Mouse (Mus musculus) spleen, postnatal 4 days (tissue): ENCODE results near the gene Gdi1.
"Not testable (repeated sequence)": the region's sequence is repeated elsewhere in the genome, so short reads cannot be mapped to it uniquely, and the experiment has no call there.

Experiments used
- DNase-seq, 2 experiments: peaks; one replicate each; pipeline ENCODE4 v3.0.0; 2022; ENCODE audit warnings: low spot score in 2 of 2

Gene Gdi1

DNA sequence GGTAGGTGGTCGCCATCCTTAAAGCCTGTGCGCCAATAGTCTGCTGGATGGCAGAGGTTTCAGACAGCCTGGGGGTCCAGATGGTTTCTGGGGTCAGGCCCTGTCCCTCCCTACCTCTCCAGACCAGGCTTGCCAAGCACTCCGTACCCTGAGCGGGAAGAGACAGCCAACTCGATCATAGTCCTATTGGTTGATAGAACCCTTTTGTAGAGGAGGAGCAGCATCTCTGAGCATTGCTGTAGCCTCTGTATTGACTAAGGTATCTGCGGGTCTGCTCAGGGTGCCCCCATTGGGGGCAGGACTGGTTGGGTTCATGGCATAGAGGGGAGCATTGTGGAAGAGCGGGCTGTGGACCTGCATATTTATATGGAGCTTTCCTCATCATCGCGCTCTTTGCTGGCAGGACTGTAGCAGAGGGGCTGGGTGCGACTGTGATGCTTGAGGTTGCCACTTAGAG is 24.4 kb downstream of the Gdi1 start:
- DNase-seq, result no peak

GRCm38 (mm10) chrX:74330166-74330930 is 25.6 kb downstream of the Gdi1 start:
- DNase-seq, result no peak

DNA sequence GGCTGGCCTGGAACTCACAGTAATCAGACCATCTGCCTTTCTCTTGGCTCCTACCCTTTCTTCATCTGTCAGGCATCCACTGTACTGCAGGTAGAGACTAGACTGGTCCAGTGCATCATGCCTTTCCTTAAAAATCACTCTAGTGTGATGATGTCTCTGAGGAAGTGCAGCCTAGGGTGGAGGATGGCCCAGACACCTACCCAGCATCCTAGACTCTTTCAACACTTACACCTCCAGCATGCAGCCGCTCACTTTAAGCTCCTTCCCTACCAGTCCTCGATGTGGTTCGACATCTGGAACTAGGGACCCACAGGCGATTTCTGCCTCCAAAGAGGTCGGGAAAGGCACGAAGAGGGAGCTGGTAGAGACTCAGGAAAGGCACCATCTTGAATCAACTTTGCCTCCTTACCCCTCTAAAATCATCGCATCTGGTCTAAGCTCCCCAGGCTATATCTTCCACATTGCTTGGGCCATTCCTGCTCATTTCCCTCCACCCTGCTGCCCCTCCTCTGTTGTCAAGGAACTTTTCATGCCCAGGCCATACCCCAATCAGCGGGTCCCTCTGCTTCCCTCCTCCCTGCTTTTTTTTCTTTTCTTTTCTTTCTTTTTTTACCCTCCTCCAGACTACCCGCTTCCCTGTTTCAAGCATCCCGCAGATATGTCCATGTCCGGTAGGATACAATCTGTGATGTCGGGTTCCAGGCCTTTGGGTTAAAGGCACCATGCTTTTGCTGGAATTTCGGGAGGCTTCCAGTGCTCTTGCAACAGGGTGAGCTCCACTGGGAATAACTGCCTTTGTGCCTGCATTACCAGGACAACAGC is 48.1 kb downstream of the Gdi1 start:
- DNase-seq, result no peak

DNA sequence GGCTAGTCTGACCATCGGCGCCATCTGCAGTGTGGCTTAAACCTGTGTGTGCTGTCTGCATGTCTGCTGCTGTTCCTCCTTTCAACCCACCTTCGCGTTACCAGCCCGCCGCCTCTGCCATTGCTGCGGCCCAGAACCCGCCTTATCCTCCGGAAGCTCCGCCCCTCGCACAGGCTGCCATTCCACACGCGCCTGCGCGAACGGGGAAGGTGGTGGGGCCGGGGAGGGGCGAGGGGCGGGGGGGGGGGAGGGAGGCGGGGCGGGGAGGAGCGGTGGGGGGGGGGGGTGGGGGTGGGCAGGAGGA is 48.6 kb downstream of the Gdi1 start, which contains the start of gene Lage3:
TSS of gene Lage3 (minus strand) at position 152 of the 304 bp plus-strand sequence.
- DNase-seq, result peak; percentile 79 to 86

- DNase-seq, result not testable (repeated sequence)
These were observed 52.3 kb downstream of the Gdi1 start for GRCm38 (mm10) chrX:74357069-74357468.

DNA sequence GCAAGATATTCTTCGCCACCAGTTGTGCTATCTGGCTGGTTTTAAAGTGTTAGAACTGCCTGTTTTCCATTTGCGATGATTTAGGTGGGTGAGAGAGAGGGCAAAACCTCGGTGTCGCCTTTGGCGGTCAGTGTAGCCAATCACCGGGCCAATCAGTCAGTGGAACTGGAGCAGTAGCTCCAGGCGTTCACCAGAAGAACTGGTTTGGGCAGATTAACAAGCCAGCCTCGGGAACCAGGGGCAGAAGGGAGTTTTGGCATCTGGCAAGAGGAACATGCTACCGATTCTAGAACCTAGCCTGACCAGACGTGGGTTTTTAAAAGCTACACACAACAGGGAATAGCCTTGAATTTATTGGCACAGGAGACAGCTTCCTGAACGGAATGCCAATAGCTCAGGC is 54.4 kb downstream of the Gdi1 start:
- no peak for DNase-seq
